Mouse (Mus musculus): ENCODE measurements around the gene Strbp.
A peak's percentile ranks its signal among the peaks of the same experiment; 100 is the strongest.
"Not testable (repeated sequence)": the region's sequence is repeated elsewhere in the genome, so short reads cannot be mapped to it uniquely, and the experiment has no call there.

The Strbp gene

DNA sequence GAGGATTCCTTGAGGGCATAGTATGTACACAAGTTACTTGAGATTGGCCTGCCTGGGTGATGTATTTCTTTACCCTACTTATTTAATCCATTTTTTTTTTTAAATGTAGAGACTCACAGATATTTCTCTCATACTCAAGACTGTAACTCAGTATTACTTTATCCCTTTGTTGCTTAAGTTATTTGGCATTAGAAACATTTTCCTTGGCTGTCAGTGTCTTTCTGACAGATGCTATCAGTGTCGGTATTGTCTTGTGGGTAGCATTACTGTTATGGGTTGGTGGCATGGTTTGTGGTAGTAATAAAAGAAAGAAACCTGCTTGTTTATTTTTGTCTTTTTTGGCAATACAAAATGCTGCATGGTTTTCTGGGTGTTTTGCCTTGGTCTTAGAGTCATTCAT lies 172.9 kb downstream of the Strbp start:
- no peak for DNase-seq (ENCODE audit: extremely low read depth, insufficient read length, low spot score)

- no peak for DNase-seq (ENCODE audit: extremely low read depth, insufficient read length, low spot score)
These were observed 174.3 kb downstream of the Strbp start for GRCm38 (mm10) chr2:37529397-37529796.

DNA sequence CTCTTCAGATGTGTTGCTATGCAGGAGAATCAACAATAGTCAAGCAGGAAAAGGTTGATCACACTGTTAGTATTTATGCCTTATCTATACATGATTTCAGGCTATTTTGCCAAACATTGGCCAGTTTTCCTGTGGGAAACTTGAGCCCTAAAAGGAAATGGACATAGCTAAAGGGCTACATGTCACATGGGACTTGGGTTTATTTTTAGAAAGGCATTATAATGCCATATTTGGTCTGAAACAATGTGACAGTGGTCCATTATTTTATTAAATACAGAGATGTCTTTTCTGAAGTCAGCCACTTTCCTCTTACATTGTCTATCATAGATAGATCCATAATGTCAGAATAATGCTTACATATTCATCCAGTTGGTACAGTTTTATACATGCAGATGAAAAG lies 176.1 kb downstream of the Strbp start:
- no peak for DNase-seq (ENCODE audit: extremely low read depth, insufficient read length, low spot score)

DNA sequence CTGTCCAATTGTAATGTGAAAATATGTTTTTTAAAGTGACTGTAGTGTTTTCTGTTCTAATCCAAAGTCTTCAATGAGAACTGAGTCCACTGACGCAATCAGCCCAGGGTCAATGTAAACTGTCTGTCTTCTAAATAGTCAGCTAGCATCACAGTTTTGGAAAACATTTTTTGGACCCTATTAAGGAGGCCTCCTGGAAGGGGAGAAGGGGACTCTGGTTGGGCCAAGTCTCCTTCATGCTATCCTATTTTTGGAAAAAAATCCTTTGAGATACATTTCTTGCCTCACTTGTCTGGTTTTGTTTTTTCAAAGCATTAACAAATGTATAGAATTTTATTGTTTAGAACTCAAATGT lies 184.4 kb downstream of the Strbp start:
- no peak for DNase-seq (ENCODE audit: extremely low read depth, insufficient read length, low spot score)

DNA sequence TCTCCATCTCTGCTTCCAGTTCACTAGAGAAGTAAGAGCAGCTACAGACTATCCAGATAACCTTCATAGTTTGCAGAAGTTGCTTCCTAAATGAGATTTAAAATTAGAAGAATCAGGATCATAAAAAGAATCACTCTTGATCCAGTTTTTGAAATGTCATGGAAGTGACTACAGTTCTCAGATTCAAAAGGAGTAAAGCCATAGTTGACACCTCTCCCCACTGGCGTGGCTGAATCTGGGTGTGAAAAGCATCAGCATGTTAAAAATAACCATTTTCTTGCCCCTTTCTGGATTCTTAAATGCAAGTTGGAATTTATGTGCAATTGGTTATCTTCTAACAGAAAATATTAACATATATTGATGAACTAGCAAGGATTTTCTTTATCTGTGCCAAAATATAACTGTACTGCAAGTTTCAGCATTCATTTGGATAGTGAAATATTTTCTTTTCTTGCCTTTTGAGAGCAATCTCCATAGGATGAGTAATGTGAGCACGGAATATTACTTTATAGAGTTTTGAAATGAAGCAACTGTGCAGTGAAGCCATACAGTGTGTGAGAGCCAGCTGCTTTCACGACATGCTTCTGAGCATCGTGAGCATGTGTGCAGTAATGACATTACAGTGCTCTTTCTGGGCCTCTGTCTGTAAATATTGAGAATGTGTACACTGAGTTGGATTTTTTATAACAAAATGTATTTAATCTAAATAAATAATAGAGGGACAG lies 184.9 kb downstream of the Strbp start:
- no peak for DNase-seq (ENCODE audit: extremely low read depth, insufficient read length, low spot score)

DNA sequence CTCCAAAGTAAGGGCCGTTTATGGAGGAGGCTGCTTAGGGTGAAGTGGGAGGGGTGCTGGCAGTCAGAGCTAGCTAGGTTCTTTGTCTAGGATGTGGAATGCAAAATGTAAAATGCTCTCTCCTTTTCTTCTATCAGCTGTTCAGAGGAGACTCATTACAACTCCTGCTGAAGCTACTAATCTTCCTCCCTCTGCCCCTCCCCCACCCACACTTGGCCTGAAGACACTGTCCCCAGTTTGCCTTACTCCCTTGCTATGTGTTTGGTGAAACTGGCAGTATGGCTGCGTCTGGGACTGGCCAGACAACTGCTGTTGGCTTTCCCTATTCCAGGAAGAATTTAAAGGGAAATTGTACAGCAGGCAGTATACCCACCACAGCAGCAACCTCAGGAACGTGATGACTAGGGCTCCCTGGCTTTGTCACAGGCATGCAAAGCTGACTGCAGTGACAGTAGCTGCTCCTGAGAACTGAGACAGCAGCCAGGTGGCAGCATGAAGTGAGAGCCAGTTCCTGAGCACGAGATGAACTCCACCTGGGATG lies 186.7 kb downstream of the Strbp start:
- no peak for DNase-seq (ENCODE audit: extremely low read depth, insufficient read length, low spot score)

DNA sequence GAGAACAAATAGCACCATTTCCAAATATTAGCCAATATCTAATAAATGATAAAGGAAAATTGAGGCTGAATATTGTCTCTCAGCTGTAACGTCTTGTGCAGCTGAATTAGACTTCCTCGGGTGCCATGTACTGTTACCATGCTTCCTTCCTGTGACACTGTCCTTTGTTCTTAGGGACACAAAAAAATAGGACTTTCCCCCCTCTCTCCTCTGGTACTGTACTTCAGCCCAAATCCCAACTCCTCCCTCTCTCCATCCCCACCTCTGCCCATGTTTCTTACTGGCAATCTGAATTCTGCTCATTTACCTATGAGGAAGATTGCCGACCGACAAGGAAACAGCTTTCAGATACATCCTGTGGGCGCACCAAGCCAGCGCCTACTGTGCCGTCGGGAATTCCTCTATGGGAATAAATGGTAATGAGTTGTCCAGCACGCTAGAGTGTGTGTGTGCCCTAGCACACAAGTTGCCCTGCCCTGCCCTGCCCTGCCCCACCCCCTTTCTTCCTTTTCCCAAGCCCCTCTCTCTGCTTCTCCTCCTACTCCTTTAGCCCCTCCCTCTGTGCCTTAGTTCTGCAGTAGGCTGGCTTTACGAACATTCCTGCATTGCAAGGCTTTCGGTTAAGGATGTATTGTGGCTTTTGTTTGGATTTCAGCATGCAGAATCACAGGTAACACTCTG lies 187.5 kb downstream of the Strbp start, which contains the start of gene Gpr21:
Gene Gpr21 (plus strand): TSS at position 303 of the 681 bp plus-strand sequence.
- DNase-seq (ENCODE audit: extremely low read depth, insufficient read length, low spot score) = no peak

DNA sequence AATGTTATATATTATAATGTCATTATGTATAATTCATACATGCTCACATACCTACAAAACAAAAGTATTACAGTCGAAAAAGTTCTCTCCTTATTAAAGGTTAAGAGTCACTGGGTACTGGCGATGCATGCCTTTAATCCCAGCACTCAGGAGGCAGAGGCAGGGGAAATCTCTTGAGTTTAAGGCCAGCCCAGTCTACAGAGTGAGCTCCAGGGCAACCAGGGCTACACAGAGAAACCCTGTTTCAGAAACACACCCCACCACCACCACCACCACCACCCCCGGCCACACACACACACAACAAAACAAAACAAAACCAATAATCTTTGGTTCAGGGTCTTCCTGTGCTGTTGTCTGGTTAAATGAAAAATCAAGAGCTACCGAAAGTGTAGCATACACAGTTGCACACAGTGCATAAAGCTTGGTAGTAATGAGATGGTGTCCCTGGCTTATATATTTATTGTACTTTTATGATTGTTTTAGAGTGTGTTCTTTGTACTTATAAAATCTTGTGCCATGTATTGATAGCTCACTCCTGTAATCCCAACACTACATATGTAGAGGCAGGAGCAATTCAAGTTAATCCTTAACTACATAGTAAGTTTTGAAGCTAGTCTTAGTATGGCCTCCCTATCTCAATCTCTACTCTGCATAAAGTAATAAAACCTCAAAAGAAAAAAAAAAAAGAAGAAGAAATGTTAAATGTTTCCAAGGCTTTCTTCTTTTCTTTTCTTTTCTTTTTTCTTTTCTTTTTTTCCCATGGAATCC lies 192.3 kb downstream of the Strbp start:
- no peak for DNase-seq (ENCODE audit: extremely low read depth, insufficient read length, low spot score)

DNA sequence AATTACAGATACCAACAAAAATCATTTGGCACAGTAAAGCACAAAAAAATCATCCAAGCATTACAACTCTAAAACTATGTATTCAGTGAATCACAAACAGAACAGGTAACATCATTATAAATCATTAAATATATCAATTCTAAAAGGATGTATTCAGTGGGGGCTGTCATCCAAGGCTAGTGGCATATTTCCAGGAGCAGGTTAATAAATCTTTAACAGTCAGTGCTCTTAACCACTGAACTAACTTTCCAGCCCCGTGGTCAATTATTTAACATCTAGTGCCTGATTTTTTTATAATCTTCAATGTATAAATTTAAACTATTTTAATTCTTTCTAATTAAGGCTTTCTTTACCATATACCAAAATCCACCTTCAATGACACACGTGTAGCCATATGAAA lies 197.8 kb downstream of the Strbp start:
- not testable (repeated sequence) for DNase-seq (ENCODE audit: extremely low read depth, insufficient read length, low spot score)

DNA sequence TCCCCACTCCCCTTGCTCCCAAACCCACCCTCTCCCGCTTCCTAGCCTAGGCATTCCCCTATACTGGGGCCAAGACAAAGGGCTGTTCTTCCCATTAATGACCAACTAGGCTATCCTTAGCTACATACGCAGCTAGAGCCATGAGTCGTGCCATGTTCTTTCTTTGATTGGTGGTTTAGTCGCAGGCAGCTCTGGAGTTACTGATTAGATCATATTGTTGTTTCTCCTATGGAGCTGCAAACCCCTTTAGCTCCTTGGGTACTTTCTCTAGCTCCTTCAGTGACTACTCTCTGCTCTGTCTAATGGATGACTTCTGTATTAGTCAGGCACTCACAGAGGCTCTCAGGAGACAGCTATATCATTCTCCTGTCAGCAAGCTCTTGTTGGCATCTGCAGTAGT lies 206.3 kb downstream of the Strbp start:
- DNase-seq (ENCODE audit: extremely low read depth, insufficient read length, low spot score) = no peak

DNA sequence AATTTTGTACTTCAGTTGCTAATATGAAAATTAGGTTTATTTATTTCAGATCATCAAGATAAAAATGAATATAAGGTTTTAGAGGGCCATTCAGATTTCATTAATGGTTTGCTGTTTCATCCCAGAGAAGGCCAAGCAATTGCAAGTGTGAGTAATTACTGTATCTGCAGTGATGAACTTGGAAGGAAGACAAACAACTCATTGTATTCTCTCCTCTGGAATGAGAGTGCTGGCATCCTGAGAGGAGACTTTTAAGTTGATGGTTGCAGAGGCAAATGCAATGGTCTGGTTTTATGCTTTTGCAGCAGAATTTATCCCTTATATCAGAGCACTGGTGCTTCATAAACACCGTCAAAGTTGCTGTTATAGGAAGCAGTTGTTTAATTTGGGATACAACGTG lies 214.7 kb downstream of the Strbp start:
- no peak for DNase-seq (ENCODE audit: extremely low read depth, insufficient read length, low spot score)

DNA sequence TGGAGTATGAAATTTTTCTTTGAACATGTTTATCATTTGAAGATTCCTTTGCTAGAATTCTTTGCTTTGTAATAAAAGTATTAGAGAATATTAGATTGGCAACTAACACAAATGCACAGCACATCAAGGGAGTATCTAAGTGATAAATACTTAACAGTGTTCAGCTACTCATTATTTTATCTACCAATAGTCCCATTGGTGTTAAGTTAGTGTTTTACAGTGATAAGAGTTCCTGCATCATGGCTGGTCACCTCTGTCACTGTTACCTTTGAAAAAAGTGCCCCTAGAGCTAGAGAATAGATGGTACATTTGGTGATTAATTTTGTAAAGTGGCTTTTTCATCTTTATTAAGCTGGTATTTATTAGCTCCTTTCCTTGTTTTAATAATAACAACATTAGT lies 217.3 kb downstream of the Strbp start:
- no peak for DNase-seq (ENCODE audit: extremely low read depth, insufficient read length, low spot score)

DNA sequence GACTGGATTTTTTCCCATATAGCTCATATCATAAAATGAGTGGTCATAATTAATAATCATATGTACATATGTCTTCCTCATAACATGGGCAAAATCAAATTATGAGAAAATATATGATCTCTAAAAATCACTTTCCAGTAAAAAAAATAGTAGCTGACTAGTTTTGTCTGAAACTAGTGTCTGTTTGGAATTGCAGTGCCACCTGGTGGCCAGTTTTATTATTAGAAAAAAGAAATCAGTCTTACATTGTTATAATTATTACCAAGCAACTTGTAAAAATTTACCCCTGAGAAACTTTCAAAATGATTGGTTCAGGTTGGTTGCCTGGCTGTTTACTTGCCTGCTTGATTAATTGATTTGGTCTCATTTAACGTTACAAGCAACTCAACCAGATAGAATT lies 218.3 kb downstream of the Strbp start:
- no peak for DNase-seq (ENCODE audit: extremely low read depth, insufficient read length, low spot score)

DNA sequence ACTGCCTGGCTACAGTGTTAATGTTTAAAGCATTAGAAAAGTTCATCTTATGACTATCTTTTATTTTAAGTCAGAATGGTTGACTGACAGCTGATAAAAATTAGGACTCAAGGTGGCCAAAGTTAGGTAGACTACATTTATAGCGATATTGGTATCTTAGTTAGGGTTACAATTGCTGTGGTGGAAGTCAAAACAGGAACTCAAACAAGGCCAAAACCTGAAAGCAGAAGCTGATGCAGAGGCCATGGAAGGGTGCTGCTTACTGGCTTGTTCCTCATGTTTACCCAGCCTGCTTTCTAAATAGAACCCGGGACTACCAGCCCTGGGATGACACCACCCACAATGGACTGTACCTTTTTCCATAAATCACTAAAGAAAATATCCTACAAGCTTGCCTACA lies 219.5 kb downstream of the Strbp start:
- DNase-seq (ENCODE audit: extremely low read depth, insufficient read length, low spot score) = no peak

DNA sequence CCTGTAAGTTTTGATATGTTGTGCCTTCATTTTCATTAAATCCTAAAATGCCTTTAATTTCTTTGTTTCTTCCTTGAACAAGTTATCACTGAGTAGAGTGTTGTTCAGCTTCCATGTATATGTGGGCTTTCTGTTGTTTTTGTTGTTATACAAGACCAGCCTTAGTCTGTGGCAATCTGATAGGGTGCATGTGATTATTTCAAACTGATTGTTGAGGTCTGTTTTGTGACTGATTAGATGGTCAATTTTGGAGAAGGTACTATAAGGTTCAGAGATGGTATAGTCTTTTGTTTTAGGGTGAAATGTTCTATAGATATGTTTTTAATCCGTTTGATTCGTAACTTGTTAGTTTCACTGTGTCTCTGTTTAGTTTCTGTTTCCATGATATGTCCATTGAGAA lies 223.6 kb downstream of the Strbp start:
- no peak for DNase-seq (ENCODE audit: extremely low read depth, insufficient read length, low spot score)

DNA sequence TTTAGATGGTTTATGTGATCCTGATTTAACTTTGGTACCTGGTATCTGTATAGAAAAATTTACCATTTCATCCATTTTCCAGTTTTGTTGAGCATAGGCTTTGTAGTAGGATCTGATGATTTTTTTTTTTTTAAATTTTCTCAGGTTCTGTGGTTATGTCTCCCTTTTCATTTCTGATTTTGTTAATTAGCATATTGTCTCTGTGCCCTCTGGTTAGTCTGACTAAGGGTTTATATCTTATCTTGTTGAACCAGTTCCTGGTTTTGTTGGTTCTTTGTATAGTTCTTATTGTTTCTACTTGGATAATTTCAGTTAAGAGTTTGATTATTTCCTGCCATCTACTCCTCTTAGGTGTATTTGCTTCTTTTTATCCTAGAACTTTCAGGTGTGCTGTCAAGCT lies 224.1 kb downstream of the Strbp start:
- DNase-seq (ENCODE audit: extremely low read depth, insufficient read length, low spot score) = no peak

DNA sequence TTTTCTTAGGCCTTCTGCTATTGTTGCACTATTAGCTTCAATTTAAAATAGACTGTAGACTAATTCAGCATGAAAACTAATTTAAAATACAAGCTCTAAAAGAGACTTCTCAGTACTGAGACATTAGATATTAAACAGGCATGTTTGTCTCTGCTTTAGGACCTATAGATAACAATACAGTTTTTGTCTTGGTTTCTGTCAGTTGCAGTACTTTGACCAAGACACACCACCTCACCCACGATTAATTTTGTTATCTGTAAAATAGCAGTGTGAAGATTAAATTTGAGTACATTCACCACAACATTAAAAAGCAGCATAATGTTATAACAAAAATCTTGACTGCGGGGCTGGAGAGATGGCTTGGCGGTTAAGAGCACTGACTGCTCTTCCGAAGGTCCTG lies 237.4 kb downstream of the Strbp start:
- no peak for DNase-seq (ENCODE audit: extremely low read depth, insufficient read length, low spot score)

DNA sequence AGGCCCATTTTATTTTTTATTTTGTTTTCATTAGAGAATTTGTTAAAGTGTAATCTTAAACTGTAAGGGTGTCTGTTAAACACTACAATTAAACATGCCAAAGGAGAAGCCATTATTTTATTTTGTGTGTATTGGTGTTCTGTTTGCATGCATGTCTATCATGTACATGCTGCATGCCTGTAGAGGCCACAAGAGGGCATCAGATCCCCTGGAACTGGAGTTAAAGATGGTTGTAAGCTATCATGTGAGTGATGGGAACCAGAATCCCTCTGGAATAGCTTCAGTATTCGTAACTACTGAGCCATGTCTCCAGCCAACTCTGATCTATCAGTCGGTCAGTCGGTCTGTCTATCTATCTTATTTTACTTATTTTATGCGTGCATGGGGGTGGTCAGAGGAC lies 243.0 kb downstream of the Strbp start:
- no peak for DNase-seq (ENCODE audit: extremely low read depth, insufficient read length, low spot score)

GRCm38 (mm10) chr2:37452376-37452760 lies 251.3 kb downstream of the Strbp start:
- DNase-seq (ENCODE audit: extremely low read depth, insufficient read length, low spot score) = no peak

DNA sequence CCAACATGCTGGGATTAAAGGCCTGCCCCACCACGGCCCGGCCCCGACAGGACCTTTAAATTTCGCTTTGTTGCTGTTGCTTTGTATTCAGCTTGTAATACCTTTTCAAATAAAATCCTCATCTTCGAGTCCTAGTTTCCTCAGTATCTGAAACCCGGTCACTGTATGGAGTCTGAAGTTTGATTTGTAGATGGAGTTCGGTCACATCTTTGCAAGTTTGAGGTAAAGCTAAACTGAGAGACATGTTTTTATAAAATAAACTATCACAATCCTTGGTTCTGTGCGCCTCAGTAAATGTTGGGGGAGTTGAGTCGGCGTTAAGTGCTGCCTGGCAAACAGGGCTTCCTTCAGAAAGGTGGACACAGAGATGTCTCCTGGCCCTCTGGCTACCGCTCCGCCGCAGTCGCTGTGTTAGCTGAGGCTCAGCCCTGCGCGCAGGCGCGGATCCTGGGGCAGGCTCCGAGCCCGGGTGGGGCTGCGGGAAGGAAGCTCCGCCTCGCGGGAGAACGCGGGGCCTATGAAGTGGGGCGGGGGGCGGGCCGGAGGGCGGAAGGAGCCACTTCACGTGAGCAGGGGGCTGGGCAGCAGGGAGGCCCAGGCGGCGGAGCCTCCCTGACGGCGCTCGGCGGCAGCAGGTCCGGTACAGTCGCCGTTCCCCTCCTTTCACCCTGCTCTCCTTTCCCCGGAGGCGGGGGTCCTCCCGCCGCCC lies 251.8 kb downstream of the Strbp start:
- peak; percentile 92 for DNase-seq (ENCODE audit: extremely low read depth, insufficient read length, low spot score)

All from 3134 (cell line).